Mouse (Mus musculus) G1E (cell line): Measurements from ENCODE around the gene Ccl27a. TPM values are rescaled to one million over a fixed set of nuclear protein-coding genes. Genes with fewer than 3 reads are reported as not detected.
A peak's percentile ranks its signal among the peaks of the same experiment; 100 is the strongest.

Experiments
- ATAC-seq: 2 replicates; pipeline ENCODE4 v1.8.0; 2016; ENCODE audit warnings: mild to moderate bottlenecking; ENCODE audit not compliant: insufficient number of reproducible peaks, poor library complexity, low FRiP score, severe bottlenecking; ENCODE audit errors: extremely low read depth
- DNase-seq: peaks from one replicate; pipeline ENCODE4 v3.0.0; 2012; ENCODE audit warnings: low spot score
- H3K27me3 ChIP-seq: 2 replicates; pipeline ENCODE4 v1.6.1; 2012; ENCODE audit warnings: mild to moderate bottlenecking, low read length, inconsistent platforms; ENCODE audit not compliant: insufficient read depth
- H3K36me3 ChIP-seq: replicated peaks from 2 replicates; pipeline ENCODE3; 2012; ENCODE audit warnings: mild to moderate bottlenecking, inconsistent platforms
- H3K4me1 ChIP-seq: 2 replicates; pipeline ENCODE4 v1.6.1; 2012; ENCODE audit warnings: low read depth, low read length, inconsistent platforms, mixed read lengths; ENCODE audit not compliant: insufficient read depth
- H3K4me3 ChIP-seq: 2 replicates; pipeline ENCODE4 v1.5.1; 2012; ENCODE audit warnings: low read depth, mild to moderate bottlenecking, inconsistent platforms, low read length, moderate library complexity, mixed read lengths
- H3K9me3 ChIP-seq: replicated peaks from 2 replicates; pipeline ENCODE4 v1.6.1; 2012; ENCODE audit warnings: inconsistent platforms
- CTCF ChIP-seq: IDR thresholded peaks from 2 replicates; pipeline ENCODE4 v1.5.1; 2012; ENCODE audit warnings: low read depth, low read length, inconsistent platforms, mixed read lengths
- GATA1 ChIP-seq: IDR thresholded peaks from 2 replicates; pipeline ENCODE4 v1.6.1; 2012; ENCODE audit warnings: borderline replicate concordance, low read length, inconsistent platforms, mixed read lengths
- GATA2 ChIP-seq: IDR thresholded peaks from 2 replicates; pipeline ENCODE4 v1.6.1; 2012; ENCODE audit warnings: low read depth, low read length, inconsistent platforms, borderline replicate concordance
- POLR2AphosphoS5 ChIP-seq: IDR thresholded peaks from 2 replicates; pipeline ENCODE4 v1.6.1; 2012; ENCODE audit warnings: low read depth, low read length, inconsistent platforms; ENCODE audit not compliant: insufficient replicate concordance
- TAL1 ChIP-seq: conservative IDR thresholded peaks from 2 replicates; pipeline ENCODE4 v1.6.1; 2012; ENCODE audit warnings: low read depth, low read length, inconsistent platforms, mixed read lengths
- polyA plus RNA-seq: library from polyadenylated mRNA; stranded (reverse); fragments of >175 nt; gene quantifications from 2 replicates; pipeline ENCODE4 v1.2.3, GENCODE M21; 2012
- total RNA-seq, 2 experiments: library from RNA; stranded (forward) in 1 of 2; stranded (reverse) in 1 of 2; fragments of 200-1000 nt in 1 of 2; fragments of >200 nt in 1 of 2; fragmentation: Nextera tagmentation in 1 of 2; gene quantifications; 2 replicates each; pipeline ENCODE4 v1.2.3; 2014 to 2017

Ccl27a gene
- total and polyA plus RNA-seq, 3 experiments: 2.3 TPM; not detected in 2

DNA sequence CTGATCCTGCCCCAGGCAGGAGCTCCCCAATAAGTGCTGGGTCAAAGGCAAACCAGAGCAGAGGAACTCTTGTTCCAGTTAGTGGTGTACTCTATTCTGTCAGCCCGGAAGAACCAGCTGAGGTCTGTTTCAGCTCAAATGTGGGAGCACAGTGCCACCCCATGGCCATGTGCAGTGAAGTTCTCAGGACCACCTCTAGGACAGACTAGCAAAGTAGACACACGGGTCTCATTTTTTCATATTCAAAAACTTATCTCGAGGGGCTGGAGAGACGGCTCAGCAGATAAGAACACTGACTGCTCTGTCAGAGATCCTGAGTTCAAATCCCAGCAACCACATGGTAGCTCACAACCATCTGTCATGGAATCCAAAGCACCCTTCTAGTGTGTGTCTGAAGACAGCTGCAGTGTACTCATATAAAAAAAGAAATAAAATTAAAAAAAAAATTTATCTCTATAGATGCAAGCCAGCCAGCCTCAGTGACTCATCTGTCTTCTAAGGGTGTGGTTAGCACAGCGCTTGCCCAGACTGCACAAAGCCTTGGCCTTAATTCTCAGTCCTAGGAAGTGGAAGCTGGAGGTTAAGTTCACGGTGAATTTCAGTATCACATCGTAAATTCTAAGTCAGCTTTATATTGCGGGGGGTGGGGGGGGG is 36.3 kb downstream of the Ccl27a start:
- Histone ChIP-seq H3K36me3 (peaks cover 24% of the 10 kb centered on the region), H3K4me3 (no peak overlapping the region), H3K9me3 (no peaks in the 10 kb centered on the region), H3K27me3 (peaks cover 15% of the 10 kb centered on the region), H3K4me1 (peaks cover 38% of the 10 kb centered on the region)
- TF ChIP-seq GATA2: no peak
- TF ChIP-seq GATA1: no peak
- no peak for TF ChIP-seq POLR2AphosphoS5
- TF ChIP-seq CTCF: peak; percentile 40
- TF ChIP-seq TAL1: no peak
- DNase-seq (peak; percentile 60), ATAC-seq (peak; percentile 46; the same call in 1 of the 2 replicates)

- H3K36me3 ChIP-seq: no peaks in the 10 kb centered on the region
- DNase-seq: no peak
- peaks cover 13% of the 10 kb centered on the region for H3K4me1 ChIP-seq
- H3K27me3 ChIP-seq: peaks cover 73% of the 10 kb centered on the region
- TF ChIP-seq TAL1: no peak
- no peak for TF ChIP-seq GATA1
- no peak for TF ChIP-seq POLR2AphosphoS5
- TF ChIP-seq CTCF: no peak
- no peak for TF ChIP-seq GATA2
- H3K9me3 ChIP-seq: no peaks in the 10 kb centered on the region
- H3K4me3 ChIP-seq: no peak within 1 kb of the TSS; the same call in 1 of the 2 replicates
- ATAC-seq: no peak
These were observed 42.8 kb downstream of the Ccl27a start, which contains the start of gene Arid3c for GRCm38 (mm10) chr4:41731052-41731765. TSS of gene Arid3c (minus strand) at chr4:41731142.

- Histone ChIP-seq H3K36me3 (no peaks in the 10 kb centered on the region), H3K9me3 (no peaks in the 10 kb centered on the region), H3K4me1 (peaks cover 26% of the 10 kb centered on the region), H3K27me3 (peaks cover 62% of the 10 kb centered on the region), H3K4me3 (no peak overlapping the region)
- TF ChIP-seq TAL1: no peak
- no peak for TF ChIP-seq CTCF
- TF ChIP-seq POLR2AphosphoS5: no peak
- no peak for TF ChIP-seq GATA1
- TF ChIP-seq GATA2: no peak
- ATAC-seq (no peak), DNase-seq (no peak)
These were observed 47.0 kb downstream of the Ccl27a start for GRCm38 (mm10) chr4:41726826-41727621.

GRCm38 (mm10) chr4:41722918-41723351 is 51.1 kb downstream of the Ccl27a start, which contains the start of gene Dctn3:
TSS of gene Dctn3 (minus strand) at chr4:41723170.
- TF ChIP-seq GATA2 (no peak), TAL1 (no peak), GATA1 (no peak), POLR2AphosphoS5 (no peak)
- Histone ChIP-seq H3K4me3 (peak within 1 kb of the TSS; percentile 82), H3K4me1 (peaks cover 29% of the 10 kb centered on the region), H3K27me3 (peaks cover 25% of the 10 kb centered on the region), H3K9me3 (no peaks in the 10 kb centered on the region), H3K36me3 (peaks cover 29% of the 10 kb centered on the region)
- ATAC-seq (peak; percentile 99), DNase-seq (peak; percentile 95)

Other genes with a start within 250 kb of the Ccl27a start
- gene Fam219a, start 204.7 kb downstream of the Ccl27a start, total RNA-seq (2014; fragmentation: Nextera tagmentation): 2.5 and 2.9 TPM in 2 replicates
- gene Fam219a, start 204.7 kb downstream of the Ccl27a start, total RNA-seq (2017): 0.44 and 0.87 TPM in 2 replicates
- 2.5 and 2.6 TPM in 2 replicates for gene Fam219a, start 204.7 kb downstream of the Ccl27a start, polyA plus RNA-seq
- gene Dnaic1, start 204.5 kb downstream of the Ccl27a start, total RNA-seq (2014; fragmentation: Nextera tagmentation): not detected in 2 replicates
- gene Dnaic1, start 204.5 kb downstream of the Ccl27a start, total RNA-seq (2017): 0.23 TPM in 1 of 2 replicates, not detected in the other
- not detected in 2 replicates for gene Dnaic1, start 204.5 kb downstream of the Ccl27a start, polyA plus RNA-seq
- gene Enho, start 133.9 kb downstream of the Ccl27a start, total RNA-seq (2014; fragmentation: Nextera tagmentation): not detected in 2 replicates
- 0.22 TPM in 1 of 2 replicates, not detected in the other for gene Enho, start 133.9 kb downstream of the Ccl27a start, total RNA-seq (2017)
- not detected in 2 replicates for gene Enho, start 133.9 kb downstream of the Ccl27a start, polyA plus RNA-seq
- gene Cntfr, start 77.2 kb downstream of the Ccl27a start, total RNA-seq (2014; fragmentation: Nextera tagmentation): not detected in 2 replicates
- 0.33 TPM in 1 of 2 replicates, not detected in the other for gene Cntfr, start 77.2 kb downstream of the Ccl27a start, total RNA-seq (2017)
- 1.7 and 2.2 TPM in 2 replicates for gene Cntfr, start 77.2 kb downstream of the Ccl27a start, polyA plus RNA-seq
- 3.4 and 4.0 TPM in 2 replicates for gene Il11ra1, start 74.3 kb downstream of the Ccl27a start, total RNA-seq (2014; fragmentation: Nextera tagmentation)
- gene Il11ra1, start 74.3 kb downstream of the Ccl27a start, total RNA-seq (2017): 13.1 and 18.5 TPM in 2 replicates
- 4.6 and 6.7 TPM in 2 replicates for gene Il11ra1, start 74.3 kb downstream of the Ccl27a start, polyA plus RNA-seq
- 6.4 and 26.3 TPM in 2 replicates for gene Rpp25l, start 60.7 kb downstream of the Ccl27a start, total RNA-seq (2014; fragmentation: Nextera tagmentation)
- 31.7 and 36.5 TPM in 2 replicates for gene Rpp25l, start 60.7 kb downstream of the Ccl27a start, total RNA-seq (2017)
- 77.0 and 82.0 TPM in 2 replicates for gene Rpp25l, start 60.7 kb downstream of the Ccl27a start, polyA plus RNA-seq
- gene Dctn3, start 51.1 kb downstream of the Ccl27a start, total RNA-seq (2014; fragmentation: Nextera tagmentation): 95.3 and 110 TPM in 2 replicates
- gene Dctn3, start 51.1 kb downstream of the Ccl27a start, total RNA-seq (2017): 133 and 178 TPM in 2 replicates
- 187 and 274 TPM in 2 replicates for gene Dctn3, start 51.1 kb downstream of the Ccl27a start, polyA plus RNA-seq
- not detected in 2 replicates for gene Arid3c, start 43.1 kb downstream of the Ccl27a start, total RNA-seq (2014; fragmentation: Nextera tagmentation)
- 0.12 TPM in 1 of 2 replicates, not detected in the other for gene Arid3c, start 43.1 kb downstream of the Ccl27a start, total RNA-seq (2017)
- not detected in 2 replicates for gene Arid3c, start 43.1 kb downstream of the Ccl27a start, polyA plus RNA-seq
- 43.9 and 58.2 TPM in 2 replicates for gene Galt, start 19.0 kb downstream of the Ccl27a start, total RNA-seq (2014; fragmentation: Nextera tagmentation)
- 34.2 and 37.7 TPM in 2 replicates for gene Galt, start 19.0 kb downstream of the Ccl27a start, total RNA-seq (2017)
- gene Galt, start 19.0 kb downstream of the Ccl27a start, polyA plus RNA-seq: 41.0 and 52.4 TPM in 2 replicates
- 53.4 and 57.8 TPM in 2 replicates for gene Sigmar1, start 18.1 kb downstream of the Ccl27a start, total RNA-seq (2014; fragmentation: Nextera tagmentation)
- gene Sigmar1, start 18.1 kb downstream of the Ccl27a start, total RNA-seq (2017): 36.0 and 39.1 TPM in 2 replicates
- 32.8 and 54.3 TPM in 2 replicates for gene Sigmar1, start 18.1 kb downstream of the Ccl27a start, polyA plus RNA-seq
- gene Gm21541, start 129.4 kb upstream of the Ccl27a start, total RNA-seq (2014; fragmentation: Nextera tagmentation): not detected in 2 replicates
- not detected in 2 replicates for gene Gm21541, start 129.4 kb upstream of the Ccl27a start, total RNA-seq (2017)
- gene Gm21541, start 129.4 kb upstream of the Ccl27a start, polyA plus RNA-seq: not detected in 2 replicates
- 0.98 TPM in 1 of 2 replicates, not detected in the other for gene Gm20878, start 167.3 kb upstream of the Ccl27a start, total RNA-seq (2014; fragmentation: Nextera tagmentation)
- 0.44 TPM in 1 of 2 replicates, not detected in the other for gene Gm20878, start 167.3 kb upstream of the Ccl27a start, total RNA-seq (2017)
- gene Gm20878, start 167.3 kb upstream of the Ccl27a start, polyA plus RNA-seq: 0.43 TPM in 1 of 2 replicates, not detected in the other
- gene Fam205a4, start 191.8 kb upstream of the Ccl27a start, total RNA-seq (2014; fragmentation: Nextera tagmentation): not detected in 2 replicates
- not detected in 2 replicates for gene Fam205a4, start 191.8 kb upstream of the Ccl27a start, total RNA-seq (2017)
- gene Fam205a4, start 191.8 kb upstream of the Ccl27a start, polyA plus RNA-seq: not detected in 2 replicates